Mouse (Mus musculus) lung, postnatal 0 days (tissue): ENCODE measurements around the gene Commd7. TPM values are rescaled to one million over a fixed set of nuclear protein-coding genes. Genes with fewer than 3 reads are reported as not detected.

Experiments used
- ATAC-seq: fragments of 200-750 bp; cut with Nextera tagmentation; 2 replicates; pipeline ENCODE4 v1.8.0; 2017; ENCODE audit warnings: moderate library complexity
- DNase-seq: peaks from one replicate; pipeline ENCODE4 v3.0.0-alpha.2; 2016; ENCODE audit warnings: low spot score
- H3K27ac ChIP-seq: fragments of 300-500 bp; sonication (generic); 2 replicates; pipeline ENCODE4 v1.5.1; 2014; ENCODE audit warnings: antibody characterized with exemption, mild to moderate bottlenecking, low read length, mixed read lengths
- H3K27me3 ChIP-seq: fragments of 300-500 bp; sonication (generic); replicated peaks from 2 replicates; pipeline ENCODE4 v1.6.1; 2014; ENCODE audit warnings: low read length, mixed read lengths; ENCODE audit not compliant: insufficient read depth
- H3K36me3 ChIP-seq: fragments of 300-500 bp; sonication (generic); 2 replicates; pipeline ENCODE4 v1.6.1; 2014; ENCODE audit warnings: low read length, mixed read lengths; ENCODE audit not compliant: insufficient read depth
- H3K4me1 ChIP-seq: fragments of 300-500 bp; sonication (generic); 2 replicates; pipeline ENCODE4 v1.6.1; 2014; ENCODE audit warnings: antibody characterized with exemption, low read depth, low read length, mixed read lengths; ENCODE audit not compliant: insufficient read depth
- H3K4me2 ChIP-seq: fragments of 300-500 bp; sonication (generic); replicated peaks from 2 replicates; pipeline ENCODE4 v1.6.1; 2014; ENCODE audit warnings: low read depth, mild to moderate bottlenecking, low read length, moderate library complexity, mixed read lengths
- H3K4me3 ChIP-seq: fragments of 300-500 bp; sonication (generic); 2 replicates; pipeline ENCODE4 v1.5.1; 2014; ENCODE audit warnings: low read depth, low read length
- H3K9ac ChIP-seq: fragments of 300-500 bp; sonication (generic); replicated peaks from 2 replicates; pipeline ENCODE4 v1.6.1; 2014; ENCODE audit warnings: low read depth, mild to moderate bottlenecking
- H3K9me3 ChIP-seq: fragments of 300-500 bp; sonication (generic); 2 replicates; pipeline ENCODE4 v1.6.1; 2016; ENCODE audit warnings: low read length, mixed read lengths
- CTCF ChIP-seq: IDR thresholded peaks from 2 replicates; pipeline ENCODE4 v1.5.1; 2016; ENCODE audit warnings: antibody characterized with exemption, mild to moderate bottlenecking
- EP300 ChIP-seq: IDR thresholded peaks from 2 replicates; pipeline ENCODE4 v1.6.1; 2016; ENCODE audit warnings: antibody characterized with exemption, mild to moderate bottlenecking, control low read depth
- WGBS: fragments of 180-500 bp; shearing (Covaris S2); extraction: QIAGEN DNeasy Blood & Tissue Kit; methylation state at CpG from one replicate; pipeline ENCODE4 v1.1.7; 2014; 5-methylcytosine and 5-hydroxymethylcytosine counted together
- polyA plus RNA-seq: library from polyadenylated mRNA; unstranded; fragments of >200 nt; fragmentation: Nextera tagmentation; extraction: Ambion mirVana; gene quantifications from 2 replicates; pipeline ENCODE4 v1.2.1, GENCODE M21; 2015

Commd7 gene
- polyA plus RNA-seq, 1 experiment from 2014 or later = 71.8 TPM

DNA sequence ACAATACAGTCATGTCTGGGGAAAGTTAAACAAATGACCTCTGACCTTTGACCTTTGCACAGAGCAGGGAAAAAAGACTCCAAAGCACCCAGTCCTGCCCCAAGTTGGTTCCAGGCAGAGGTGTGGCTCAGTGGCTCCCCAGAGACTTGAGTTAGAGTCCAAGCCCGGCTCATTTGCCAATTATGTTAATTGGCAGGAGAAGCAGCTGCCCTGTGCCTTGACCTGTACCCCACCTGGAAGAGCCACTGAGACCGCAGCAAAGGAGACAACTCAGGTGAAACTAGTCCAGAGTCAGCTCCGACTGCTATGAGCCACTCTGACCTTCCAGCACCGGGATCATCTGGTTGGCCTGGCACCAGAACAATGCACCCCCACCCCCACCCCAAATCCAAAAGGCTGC is 48.2 kb downstream of the Commd7 start:
- Histone ChIP-seq H3K36me3 (no peaks in the 10 kb centered on the region), H3K4me2 (no peak overlapping the region), H3K27ac (no peak overlapping the region), H3K27me3 (no peaks in the 10 kb centered on the region), H3K4me1 (no peaks in the 10 kb centered on the region), H3K9ac (no peak overlapping the region), H3K4me3 (no peak overlapping the region), H3K9me3 (no peaks in the 10 kb centered on the region)
- no peak for DNase-seq
- ATAC-seq = no peak
- TF ChIP-seq CTCF (no peak), EP300 (no peak)
- whole genome bisulfite sequencing = 85% methylated on average over 4 of the region's 4 CpGs

DNA sequence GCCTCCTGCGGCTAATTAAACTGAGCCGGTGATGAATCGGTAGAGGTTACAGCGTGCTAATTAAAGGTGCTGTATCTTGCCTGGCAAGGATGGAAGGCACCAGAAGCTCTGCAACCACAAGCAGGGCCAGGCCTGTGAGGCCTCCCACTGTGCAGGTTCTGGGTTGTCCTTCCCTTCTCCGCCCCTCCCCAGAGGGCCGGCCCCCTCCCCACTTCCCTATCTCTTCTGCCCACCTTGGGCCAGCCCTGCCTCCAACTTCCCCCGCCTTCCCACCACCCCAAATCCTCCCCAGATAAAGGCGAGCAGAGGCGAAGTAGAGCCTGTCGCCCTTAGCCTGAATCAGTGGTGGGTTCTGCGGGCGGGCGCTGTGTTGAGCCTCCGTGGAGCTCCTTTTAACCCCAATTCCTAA is 48.9 kb downstream of the Commd7 start:
- no peak overlapping the region for H3K9ac ChIP-seq
- no peak overlapping the region for H3K4me2 ChIP-seq
- ATAC-seq (no peak), DNase-seq (no peak)
- H3K9me3 ChIP-seq = no peaks in the 10 kb centered on the region
- no peak overlapping the region for H3K27ac ChIP-seq
- H3K27me3 ChIP-seq = no peaks in the 10 kb centered on the region
- TF ChIP-seq EP300 (no peak), CTCF (no peak)
- no peaks in the 10 kb centered on the region for H3K4me1 ChIP-seq
- H3K4me3 ChIP-seq = no peak overlapping the region
- WGBS = 63% methylated on average over 14 of the region's 14 CpGs
- H3K36me3 ChIP-seq = no peaks in the 10 kb centered on the region

- H3K36me3 ChIP-seq = no peaks in the 10 kb centered on the region
- DNase-seq (no peak), ATAC-seq (no peak)
- H3K4me2 ChIP-seq = no peak overlapping the region
- TF ChIP-seq CTCF = no peak
- TF ChIP-seq EP300 = no peak
- no peak overlapping the region for H3K4me3 ChIP-seq
- H3K9me3 ChIP-seq = no peaks in the 10 kb centered on the region
- H3K9ac ChIP-seq = no peak overlapping the region
- no peak overlapping the region for H3K27ac ChIP-seq
- 63% methylated on average over 15 of the region's 15 CpGs for WGBS
- no peaks in the 10 kb centered on the region for H3K4me1 ChIP-seq
- no peaks in the 10 kb centered on the region for H3K27me3 ChIP-seq
Measured at GRCm38 (mm10) chr2:153582876-153583585, 49.5 kb downstream of the Commd7 start.

DNA sequence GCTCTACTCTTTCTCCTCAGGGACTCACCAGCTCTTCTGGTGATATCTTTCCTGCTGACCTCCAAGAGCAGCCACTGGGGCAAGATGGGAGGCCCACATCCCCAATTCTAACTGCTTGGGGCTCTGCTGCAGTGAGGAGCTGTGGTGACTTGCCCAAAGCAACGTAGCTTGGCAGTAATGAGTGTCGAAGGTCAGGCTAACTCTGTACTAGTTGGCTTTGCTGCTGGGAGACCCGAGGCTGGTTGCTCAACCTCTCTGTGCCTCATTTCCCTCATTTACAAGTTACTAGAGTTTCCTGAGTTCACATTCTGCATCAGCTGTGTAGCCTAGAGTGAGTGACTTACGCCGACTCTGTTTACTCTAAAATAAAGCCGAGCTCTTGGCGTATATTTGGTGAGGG is 51.2 kb downstream of the Commd7 start:
- H3K4me1 ChIP-seq = no peaks in the 10 kb centered on the region
- no peak for ATAC-seq
- H3K4me3 ChIP-seq = no peak overlapping the region
- no peak for DNase-seq
- no peak overlapping the region for H3K9ac ChIP-seq
- H3K27ac ChIP-seq = no peak overlapping the region
- no peaks in the 10 kb centered on the region for H3K27me3 ChIP-seq
- TF ChIP-seq EP300 = no peak
- no peak for TF ChIP-seq CTCF
- H3K9me3 ChIP-seq = no peaks in the 10 kb centered on the region
- H3K4me2 ChIP-seq = no peak overlapping the region
- 73% methylated on average over 7 of the region's 7 CpGs for WGBS
- no peaks in the 10 kb centered on the region for H3K36me3 ChIP-seq

DNA sequence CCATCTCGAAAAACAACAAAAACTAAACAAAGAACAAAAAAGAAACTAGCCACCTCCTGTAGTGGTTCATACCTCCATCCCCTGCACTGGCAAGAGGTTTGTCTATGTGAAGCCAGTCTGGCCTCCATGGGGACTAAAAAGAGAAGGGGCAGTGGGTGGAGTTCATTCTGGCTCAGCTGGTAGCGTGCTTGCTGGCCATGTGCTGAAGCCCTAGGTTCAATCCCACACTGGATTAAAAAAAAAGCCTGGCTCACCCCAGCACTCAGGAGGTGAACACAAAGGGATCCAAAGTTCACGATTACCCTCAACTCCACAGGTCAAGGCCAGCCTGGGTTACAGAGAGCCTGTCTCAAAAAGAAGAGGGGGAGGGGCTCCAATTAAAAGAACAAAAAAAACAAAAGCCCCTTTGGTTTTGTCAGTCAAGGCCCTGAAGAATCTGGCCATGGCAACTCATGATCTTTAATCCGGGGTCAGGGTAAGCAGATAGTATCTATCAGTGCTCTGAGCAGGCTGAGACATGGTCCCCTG is 52.1 kb downstream of the Commd7 start:
- 63% methylated on average over 4 of the region's 4 CpGs for WGBS
- Histone ChIP-seq H3K36me3 (no peaks in the 10 kb centered on the region), H3K9ac (no peak overlapping the region), H3K4me3 (no peak overlapping the region), H3K27ac (no peak overlapping the region), H3K4me1 (no peaks in the 10 kb centered on the region), H3K9me3 (no peaks in the 10 kb centered on the region), H3K27me3 (no peaks in the 10 kb centered on the region), H3K4me2 (no peak overlapping the region)
- ATAC-seq (no peak), DNase-seq (no peak)
- TF ChIP-seq EP300 = no peak
- TF ChIP-seq CTCF = no peak

DNA sequence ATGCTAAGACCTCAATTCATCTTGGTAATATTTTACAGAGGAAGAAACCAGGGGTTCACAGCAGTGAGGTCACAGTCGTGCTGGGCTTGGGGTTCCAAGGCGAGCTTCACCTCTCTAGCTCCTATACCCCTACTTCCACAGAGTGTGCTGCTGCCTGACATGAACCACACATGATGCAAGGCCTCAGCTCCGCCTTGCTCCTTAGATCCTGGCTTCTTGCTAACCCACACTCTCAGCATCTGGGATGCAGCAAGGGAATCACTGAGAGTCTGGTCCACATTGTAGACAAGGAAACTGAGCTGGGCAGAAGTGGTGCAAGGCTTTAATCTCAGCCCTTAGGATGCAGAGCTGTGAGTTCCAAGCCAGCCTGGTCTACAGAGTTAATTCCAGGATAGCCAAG is 52.5 kb downstream of the Commd7 start:
- no peaks in the 10 kb centered on the region for H3K36me3 ChIP-seq
- no peak overlapping the region for H3K27ac ChIP-seq
- 86% methylated on average over 3 of the region's 3 CpGs for WGBS
- TF ChIP-seq EP300 (no peak), CTCF (no peak)
- no peak overlapping the region for H3K4me2 ChIP-seq
- no peaks in the 10 kb centered on the region for H3K9me3 ChIP-seq
- no peak overlapping the region for H3K9ac ChIP-seq
- H3K27me3 ChIP-seq = no peaks in the 10 kb centered on the region
- ATAC-seq = no peak
- H3K4me3 ChIP-seq = no peak overlapping the region
- no peak for DNase-seq
- H3K4me1 ChIP-seq = no peaks in the 10 kb centered on the region

DNA sequence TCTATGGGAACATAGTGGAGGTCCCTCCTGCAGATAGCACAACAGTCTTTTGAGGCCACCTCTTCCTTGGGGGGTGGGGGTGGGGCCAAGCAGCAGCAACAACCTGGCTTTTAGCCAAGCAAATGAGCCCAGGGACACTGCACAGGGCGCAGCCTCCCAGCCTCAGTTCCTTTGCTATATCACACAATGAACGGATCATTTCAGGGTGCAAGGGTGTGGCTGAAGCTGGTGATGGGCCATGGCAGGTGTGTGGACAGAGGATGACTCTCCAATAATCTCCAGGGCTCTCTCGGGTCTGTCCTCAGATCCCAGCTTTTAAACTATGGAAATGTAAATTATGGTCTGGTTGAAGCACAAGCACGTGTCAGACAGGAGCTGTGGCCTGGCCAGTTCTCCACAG is 55.5 kb downstream of the Commd7 start:
- ATAC-seq (no peak), DNase-seq (no peak)
- no peak overlapping the region for H3K4me3 ChIP-seq
- no peak overlapping the region for H3K27ac ChIP-seq
- no peaks in the 10 kb centered on the region for H3K9me3 ChIP-seq
- no peak overlapping the region for H3K9ac ChIP-seq
- H3K36me3 ChIP-seq = no peaks in the 10 kb centered on the region
- no peaks in the 10 kb centered on the region for H3K4me1 ChIP-seq
- WGBS = 56% methylated on average over 4 of the region's 4 CpGs
- TF ChIP-seq CTCF = no peak
- no peak for TF ChIP-seq EP300
- H3K27me3 ChIP-seq = no peaks in the 10 kb centered on the region
- H3K4me2 ChIP-seq = no peak overlapping the region
